Mouse (Mus musculus): ENCODE data around the gene Plekhg4.

Gene Plekhg4

GRCm38 (mm10) chr8:105349096-105349771 lies 23.8 kb upstream of the Plekhg4 start:
- DNase-seq (ENCODE audit: low spot score), result no peak

GRCm38 (mm10) chr8:105350186-105350585 lies 22.9 kb upstream of the Plekhg4 start:
- DNase-seq (ENCODE audit: low spot score), result no peak

GRCm38 (mm10) chr8:105353583-105354135 lies 19.4 kb upstream of the Plekhg4 start:
- DNase-seq (ENCODE audit: low spot score), result no peak

GRCm38 (mm10) chr8:105354549-105354948 lies 18.5 kb upstream of the Plekhg4 start:
- no peak for DNase-seq (ENCODE audit: low spot score)

- no peak for DNase-seq (ENCODE audit: low spot score)
These were observed 17.7 kb upstream of the Plekhg4 start for GRCm38 (mm10) chr8:105355179-105356024.

GRCm38 (mm10) chr8:105356681-105357080 lies 16.4 kb upstream of the Plekhg4 start:
- DNase-seq (ENCODE audit: low spot score), result no peak

GRCm38 (mm10) chr8:105359208-105359607 lies 13.9 kb upstream of the Plekhg4 start:
- DNase-seq (ENCODE audit: low spot score), result no peak

GRCm38 (mm10) chr8:105359646-105360045 lies 13.4 kb upstream of the Plekhg4 start:
- no peak for DNase-seq (ENCODE audit: low spot score)

GRCm38 (mm10) chr8:105361751-105362702 lies 11.0 kb upstream of the Plekhg4 start:
- no peak for DNase-seq (ENCODE audit: low spot score)

- DNase-seq (ENCODE audit: low spot score), result no peak
These were observed 6.0 kb upstream of the Plekhg4 start for GRCm38 (mm10) chr8:105367107-105367506.

- DNase-seq (ENCODE audit: low spot score), result no peak
These were observed 601 bp upstream of the Plekhg4 start for GRCm38 (mm10) chr8:105372473-105372872.

- DNase-seq (ENCODE audit: low spot score), result no peak
These were observed 1.5 kb downstream of the Plekhg4 start for GRCm38 (mm10) chr8:105374513-105374966.

- no peak for DNase-seq (ENCODE audit: low spot score)
These were observed 5.6 kb downstream of the Plekhg4 start for GRCm38 (mm10) chr8:105378673-105379072.

- no peak for DNase-seq (ENCODE audit: low spot score)
These were observed 7.2 kb downstream of the Plekhg4 start for GRCm38 (mm10) chr8:105380308-105380707.

- DNase-seq (ENCODE audit: low spot score), result no peak
These were observed 11.0 kb downstream of the Plekhg4 start for GRCm38 (mm10) chr8:105384070-105384469.

- DNase-seq (ENCODE audit: low spot score), result no peak
These were observed 14.1 kb downstream of the Plekhg4 start for GRCm38 (mm10) chr8:105387151-105387550.

GRCm38 (mm10) chr8:105389096-105389495 lies 16.0 kb downstream of the Plekhg4 start:
- no peak for DNase-seq (ENCODE audit: low spot score)

GRCm38 (mm10) chr8:105393089-105393787 lies 20.2 kb downstream of the Plekhg4 start:
- DNase-seq (ENCODE audit: low spot score), result no peak

GRCm38 (mm10) chr8:105393915-105394314 lies 20.8 kb downstream of the Plekhg4 start:
- no peak for DNase-seq (ENCODE audit: low spot score)

GRCm38 (mm10) chr8:105397747-105398146 lies 24.7 kb downstream of the Plekhg4 start:
- DNase-seq (ENCODE audit: low spot score), result peak; percentile 25

GRCm38 (mm10) chr8:105400016-105400415 lies 26.9 kb downstream of the Plekhg4 start:
- DNase-seq (ENCODE audit: low spot score), result no peak
